In genomic region chr2:180657394-180658013, GRCm38 (mm10) we compare ENCODE assay signal across 9 mouse cellular contexts. TPM values are rescaled to one million over a fixed set of nuclear protein-coding genes. Genes with fewer than 3 reads are reported as not detected.
DNase-seq lines count a peak whose midpoint lies in the region; ATAC-seq and TF ChIP-seq lines count a peak whose summit lies in the region.
"Had no signal": no experiment of that assay in that cellular context is flagged by ENCODE, and none has a peak within 500 bp of the region (broad histone marks: within the 10 kb centered on the region; RNA-seq: fewer than 3 reads in every experiment).

No protein-coding gene starts in this region.

- peak; percentile 72 for DNase-seq in heart, postnatal 0 days (ENCODE audit: low spot score)
- DNase-seq in layer of hippocampus, adult 11-12 months (ENCODE audit: low spot score) = peak; percentile 83
- DNase-seq in lung, adult 18-20 months = peak; percentile 47 to 69
- DNase-seq in thymus, postnatal 10 days (ENCODE audit: low spot score in 2 of 2) = peak; percentile 41 to 71

- H3K9me3 ChIP-seq in ES-Bruce4 (replicated peaks; ENCODE audit: control insufficient read depth, insufficient read depth, low read length, poor library complexity, severe bottlenecking) = no peaks in the 10 kb centered on the region
- H3K9me3 ChIP-seq in heart, postnatal 0 days (replicated peaks; ENCODE audit: control insufficient read depth, low read length) = no peaks in the 10 kb centered on the region
- H3K9me3 ChIP-seq: lung, embryonic 15.5 days had no signal

- H3K9ac ChIP-seq in ES-Bruce4 (ENCODE audit: low read depth, poor library complexity, severe bottlenecking) = no peak overlapping the region
- H3K9ac ChIP-seq in heart, postnatal 0 days (replicated peaks; ENCODE audit: low read depth, low read length) = no peak overlapping the region
- H3K9ac ChIP-seq: lung, embryonic 15.5 days had no signal

- H3K4me1 ChIP-seq in ES-Bruce4 (ENCODE audit: control insufficient read depth, insufficient read depth, low read length) = no peaks in the 10 kb centered on the region
- H3K4me1 ChIP-seq in bone marrow, adult 2 months (ENCODE audit: control insufficient read depth, insufficient read depth, low read length) = no peaks in the 10 kb centered on the region
- no peaks in the 10 kb centered on the region for H3K4me1 ChIP-seq in heart, postnatal 0 days (ENCODE audit: control insufficient read depth, insufficient read depth)
- H3K4me1 ChIP-seq in olfactory bulb, adult 2 months (ENCODE audit: control insufficient read depth, insufficient read depth, low read length) = peaks cover 9% of the 10 kb centered on the region
- H3K4me1 ChIP-seq: lung, embryonic 15.5 days had no signal

- TF ChIP-seq CTCF in ES-Bruce4 (IDR thresholded peaks at IDR 0.05; ENCODE audit: low read depth, low read length) = peak; percentile 79
- TF ChIP-seq CTCF in bone marrow, adult 2 months (IDR thresholded peaks at IDR 0.05; ENCODE audit: control insufficient read depth, insufficient read depth, low read length) = peak; percentile 85
- TF ChIP-seq CTCF in heart, postnatal 0 days (IDR thresholded peaks at IDR 0.05; ENCODE audit: low read depth) = peak; percentile 80
- 0 out of 2 replicates have a peak, but pooled peaks have one; percentile 12 for TF ChIP-seq CTCF in olfactory bulb, adult 2 months (IDR thresholded peaks at IDR 0.05; ENCODE audit: insufficient read depth, low read depth, low read length)

- no peak for TF ChIP-seq POLR2A in ES-Bruce4 (IDR thresholded peaks at IDR 0.05; ENCODE audit: insufficient read depth, low read length)
- no peak for TF ChIP-seq POLR2A in bone marrow, adult 2 months (IDR thresholded peaks at IDR 0.05; ENCODE audit: borderline replicate concordance, control insufficient read depth, low read depth, low read length)
- no peak for TF ChIP-seq POLR2A in olfactory bulb, adult 2 months (IDR thresholded peaks at IDR 0.05; ENCODE audit: insufficient read depth, low read depth, low read length)

- H3K27me3 ChIP-seq in ES-Bruce4 (ENCODE audit: control insufficient read depth, insufficient read depth, low read length, poor library complexity, severe bottlenecking) = no peaks in the 10 kb centered on the region
- no peaks in the 10 kb centered on the region for H3K27me3 ChIP-seq in heart, postnatal 0 days (ENCODE audit: control insufficient read depth, insufficient read depth, low read length)
- H3K27me3 ChIP-seq: lung, embryonic 15.5 days had no signal

- ATAC-seq in erythroid progenitor cell, adult 5-6 weeks (replicated peaks; ENCODE audit: low FRiP score, poor library complexity, severe bottlenecking) = peak; percentile 80
- ATAC-seq in heart, postnatal 0 days (ENCODE audit: insufficient read depth, low read depth) = peak; percentile 86

- no peaks in the 10 kb centered on the region for H3K36me3 ChIP-seq in ES-Bruce4 (ENCODE audit: control insufficient read depth, insufficient read depth, low read length, poor library complexity, severe bottlenecking)
- peaks cover 19% of the 10 kb centered on the region for H3K36me3 ChIP-seq in heart, postnatal 0 days (replicated peaks; ENCODE audit: control insufficient read depth, insufficient read depth, low read length)

- no peak overlapping the region for H3K4me3 ChIP-seq in ES-Bruce4 (ENCODE audit: low read depth, low read length)
- H3K4me3 ChIP-seq in bone marrow, adult 2 months (replicated peaks; ENCODE audit: control insufficient read depth, low read depth, low read length) = no peak overlapping the region
- H3K4me3 ChIP-seq in heart, postnatal 0 days (ENCODE audit: low read depth, low read length) = no peak overlapping the region
- no peak overlapping the region for H3K4me3 ChIP-seq in olfactory bulb, adult 2 months (ENCODE audit: insufficient read depth, low read depth, low read length)
- H3K4me3 ChIP-seq: lung, embryonic 15.5 days had no signal

- H3K27ac ChIP-seq in ES-Bruce4 (ENCODE audit: insufficient read depth, low read length) = no peak overlapping the region
- no peak overlapping the region for H3K27ac ChIP-seq in bone marrow, adult 2 months (ENCODE audit: control insufficient read depth, insufficient read depth, low read depth, low read length, poor library complexity)
- no peak overlapping the region for H3K27ac ChIP-seq in heart, postnatal 0 days (ENCODE audit: low read depth)
- no peak overlapping the region for H3K27ac ChIP-seq in olfactory bulb, adult 2 months (ENCODE audit: insufficient read depth, low read depth, low read length)
- H3K27ac ChIP-seq: lung, embryonic 15.5 days had no signal

- TF ChIP-seq EP300 in ES-Bruce4 (IDR thresholded peaks at IDR 0.05; ENCODE audit: insufficient read depth, low read depth, low read length) = no peak
- TF ChIP-seq EP300 in heart, postnatal 0 days (IDR thresholded peaks at IDR 0.05; ENCODE audit: low read depth) = no peak

- 83% methylated on average over 4 of the region's 4 CpGs for WGBS in bone marrow, adult 2 months
- WGBS in heart, postnatal 0 days = 74% methylated on average over 4 of the region's 4 CpGs
- 41% methylated on average over 4 of the region's 4 CpGs for WGBS in olfactory bulb, adult 2 months

- no peak overlapping the region for H3K4me2 ChIP-seq in heart, postnatal 0 days (ENCODE audit: low read depth, low read length)
- H3K4me2 ChIP-seq: lung, embryonic 15.5 days had no signal

RNA-seq across cellular contexts. Expression of gene Tcfl5, which starts 15.0 kb away (rescaled TPM):
- 34.4 and 37.5 TPM in 2 replicates for polyA plus RNA-seq in ES-Bruce4 (2011; ENCODE audit: insufficient read depth, insufficient read length, low read depth, missing spikeins)
- polyA plus RNA-seq in bone marrow, adult 2 months (2011; ENCODE audit: insufficient read depth, insufficient read length, low replicate concordance, missing spikeins) = 2.0 TPM in 1 of 2 replicates, not detected in the other
- total RNA-seq in erythroid progenitor cell, adult 5-6 weeks (2015; ENCODE audit: low replicate concordance) = not detected in 2 replicates
- not detected in 2 replicates for total RNA-seq in erythroid progenitor cell, adult 5-6 weeks (2017; ENCODE audit: low replicate concordance)
- 0.04 and 0.12 TPM in 2 replicates for total RNA-seq in heart, postnatal 0 days (2014; rRNA removed; ENCODE audit: low replicate concordance)
- not detected in 2 replicates for polyA plus RNA-seq in heart, postnatal 0 days (2015; fragmentation: Nextera tagmentation; extraction: Ambion mirVana)
- polyA plus RNA-seq in olfactory bulb, adult 2 months (2012; ENCODE audit: insufficient read depth, insufficient read length, low replicate concordance, missing spikeins) = not detected in 2 replicates

RNA-seq across cellular contexts. Expression of gene Dido1, which starts 52.3 kb away (rescaled TPM):
- polyA plus RNA-seq in ES-Bruce4 (2011; ENCODE audit: insufficient read depth, insufficient read length, low read depth, missing spikeins) = 62.5 and 67.8 TPM in 2 replicates
- 15.5 and 36.0 TPM in 2 replicates for polyA plus RNA-seq in bone marrow, adult 2 months (2011; ENCODE audit: insufficient read depth, insufficient read length, low replicate concordance, missing spikeins)
- 63.4 and 66.2 TPM in 2 replicates for total RNA-seq in erythroid progenitor cell, adult 5-6 weeks (2015; ENCODE audit: low replicate concordance)
- 107 and 109 TPM in 2 replicates for total RNA-seq in erythroid progenitor cell, adult 5-6 weeks (2017; ENCODE audit: low replicate concordance)
- total RNA-seq in heart, postnatal 0 days (2014; rRNA removed; ENCODE audit: low replicate concordance) = 22.8 and 28.3 TPM in 2 replicates
- 9.9 and 12.2 TPM in 2 replicates for polyA plus RNA-seq in heart, postnatal 0 days (2015; fragmentation: Nextera tagmentation; extraction: Ambion mirVana)
- polyA plus RNA-seq in olfactory bulb, adult 2 months (2012; ENCODE audit: insufficient read depth, insufficient read length, low replicate concordance, missing spikeins) = 63.1 TPM in 1 of 2 replicates, not detected in the other

RNA-seq across cellular contexts. Expression of gene Gid8, which starts 52.4 kb away (rescaled TPM):
- polyA plus RNA-seq in ES-Bruce4 (2011; ENCODE audit: insufficient read depth, insufficient read length, low read depth, missing spikeins) = 78.5 and 81.4 TPM in 2 replicates
- polyA plus RNA-seq in bone marrow, adult 2 months (2011; ENCODE audit: insufficient read depth, insufficient read length, low replicate concordance, missing spikeins) = 79.0 and 81.5 TPM in 2 replicates
- 193 and 195 TPM in 2 replicates for total RNA-seq in erythroid progenitor cell, adult 5-6 weeks (2015; ENCODE audit: low replicate concordance)
- 276 and 301 TPM in 2 replicates for total RNA-seq in erythroid progenitor cell, adult 5-6 weeks (2017; ENCODE audit: low replicate concordance)
- total RNA-seq in heart, postnatal 0 days (2014; rRNA removed; ENCODE audit: low replicate concordance) = 26.7 and 29.8 TPM in 2 replicates
- polyA plus RNA-seq in heart, postnatal 0 days (2015; fragmentation: Nextera tagmentation; extraction: Ambion mirVana) = 51.9 and 52.6 TPM in 2 replicates
- polyA plus RNA-seq in olfactory bulb, adult 2 months (2012; ENCODE audit: insufficient read depth, insufficient read length, low replicate concordance, missing spikeins) = not detected in 2 replicates

RNA-seq across cellular contexts. Expression of gene Col9a3, which starts 59.9 kb away (rescaled TPM):
- polyA plus RNA-seq in ES-Bruce4 (2011; ENCODE audit: insufficient read depth, insufficient read length, low read depth, missing spikeins) = 1.9 and 3.7 TPM in 2 replicates
- polyA plus RNA-seq in bone marrow, adult 2 months (2011; ENCODE audit: insufficient read depth, insufficient read length, low replicate concordance, missing spikeins) = 0.56 and 1.4 TPM in 2 replicates
- total RNA-seq in erythroid progenitor cell, adult 5-6 weeks (2015; ENCODE audit: low replicate concordance) = 1.1 and 2.1 TPM in 2 replicates
- total RNA-seq in erythroid progenitor cell, adult 5-6 weeks (2017; ENCODE audit: low replicate concordance) = 0.51 TPM in 1 of 2 replicates, not detected in the other
- total RNA-seq in heart, postnatal 0 days (2014; rRNA removed; ENCODE audit: low replicate concordance) = 0.62 and 1.3 TPM in 2 replicates
- polyA plus RNA-seq in heart, postnatal 0 days (2015; fragmentation: Nextera tagmentation; extraction: Ambion mirVana) = 0.77 and 1.3 TPM in 2 replicates
- polyA plus RNA-seq in olfactory bulb, adult 2 months (2012; ENCODE audit: insufficient read depth, insufficient read length, low replicate concordance, missing spikeins) = not detected in 2 replicates

Comparison
In these comparisons a context has a peak if more than half of its experiments do, and no peak if none do; other contexts are left out.
1. CTCF ChIP-seq: peak in every context shown above with its lines; median percentile 85 in bone marrow, adult 2 months; 80 in heart, postnatal 0 days; 79 in ES-Bruce4; 12 in olfactory bulb, adult 2 months.
2. RNA of gene Tcfl5, which starts 15.0 kb away (polyA plus RNA-seq): 34.4 to 37.5 TPM in ES-Bruce4; 2.0 TPM in bone marrow, adult 2 months, not detected in heart, postnatal 0 days and not detected in olfactory bulb, adult 2 months; every median in the first group is over 10 times any median in the second.
3. Peak in every context shown above with its lines, with median percentiles within 50 percentile points of each other: DNase-seq.